Mouse (Mus musculus): ENCODE data around the gene Creb3l2.

- TF ChIP-seq TAL1 (IDR thresholded peaks at IDR 0.05; ENCODE audit: low read length) (no peak), GATA1 (IDR thresholded peaks at IDR 0.05; ENCODE audit: low read length) (no peak)
These were observed at the start of gene Creb3l2 for GRCm38 (mm10) chr6:37442041-37442667.
